Mouse (Mus musculus): ENCODE measurements around the gene 1700016D06Rik. TPM values are rescaled to one million over a fixed set of nuclear protein-coding genes. Genes with fewer than 3 reads are reported as not detected.

1700016D06Rik gene
- total and polyA plus RNA-seq, 3 experiments: not detected

- Histone ChIP-seq H3K36me3 (replicated peaks in 1 of 2; ENCODE audit: control insufficient read depth in 1 of 2, insufficient read depth in 1 of 2, low read length in 1 of 2) (no peaks in the 10 kb centered on the region), H3K27me3 (replicated peaks) (peaks cover 52% of the 10 kb centered on the region), H3K79me2 (replicated peaks; ENCODE audit: control insufficient read depth, extremely low read depth, insufficient read depth, poor library complexity, severe bottlenecking) (no peaks in the 10 kb centered on the region), H3K27ac (ENCODE audit: insufficient read depth, low read depth) (no peak overlapping the region), H3K4me2 (ENCODE audit: insufficient read depth, low read depth, poor library complexity, severe bottlenecking) (no peak overlapping the region), H3K4me1 (ENCODE audit: control insufficient read depth in 1 of 2, insufficient read depth in 2 of 2) (no peaks in the 10 kb centered on the region), H3K9ac (ENCODE audit: insufficient read depth, low read depth) (no peak overlapping the region), H3K9me3 (replicated peaks; ENCODE audit: low read length) (no peaks in the 10 kb centered on the region), H3K4me3 (replicated peaks in 1 of 3; ENCODE audit: low read depth in 2 of 3, low read length in 2 of 3, poor library complexity in 1 of 3) (no peak overlapping the region)
- no peak for TF ChIP-seq SMC3 (IDR thresholded peaks at IDR 0.05; ENCODE audit: low read depth, low read length)
- no peak for TF ChIP-seq MEF2A (IDR thresholded peaks at IDR 0.05; ENCODE audit: borderline replicate concordance, low read depth, low read length)
- TF ChIP-seq ZC3H11A (IDR thresholded peaks at IDR 0.05; ENCODE audit: low read depth, low read length): no peak
- TF ChIP-seq BHLHE40 (IDR thresholded peaks at IDR 0.05; ENCODE audit: low read depth, low read length): no peak
- TF ChIP-seq UBTF (IDR thresholded peaks at IDR 0.05; ENCODE audit: low read depth, low read length): no peak
- TF ChIP-seq JUND (conservative IDR thresholded peaks at IDR 0.05; ENCODE audit: low read depth, low read length): no peak
- TF ChIP-seq ELF1 (IDR thresholded peaks at IDR 0.05; ENCODE audit: low read depth, low read length): no peak
- no peak for TF ChIP-seq USF1 (IDR thresholded peaks at IDR 0.05; ENCODE audit: low read depth, low read length)
- no peak for TF ChIP-seq CHD1 (IDR thresholded peaks at IDR 0.05; ENCODE audit: low read depth, low read length)
- TF ChIP-seq TCF12 (IDR thresholded peaks at IDR 0.05; ENCODE audit: low read depth, low read length): no peak
- TF ChIP-seq RCOR1 (conservative IDR thresholded peaks at IDR 0.05; ENCODE audit: low read depth, low read length): no peak
- dilution Hi-C loops (cut with MboI; ENCODE audit: extremely low pct_ligation_motif_present, extremely low pct_unique_long_range_greater_than_20kb, low sequenced_read_pairs): no loop called here
- in situ Hi-C loops (cut with MboI; ENCODE audit: low pct_ligation_motif_present, low pct_unique_long_range_greater_than_20kb, low sequenced_read_pairs): loop anchor here (10.0 kb wide), 1 partner anchor 269 kb away; no protein-coding TSS in a partner anchor
- DNase-seq (ENCODE audit: extremely low read depth): no peak
Observed at GRCm38 (mm10) chr8:11693972-11694371, 6.9 kb downstream of the 1700016D06Rik start.

GRCm38 (mm10) chr8:11692455-11692854 is 8.4 kb downstream of the 1700016D06Rik start:
- H3K9ac ChIP-seq (ENCODE audit: insufficient read depth, low read depth): no peak overlapping the region
- peaks cover 6% of the 10 kb centered on the region for H3K9me3 ChIP-seq (replicated peaks; ENCODE audit: low read length)
- peaks cover 55% of the 10 kb centered on the region for H3K27me3 ChIP-seq (replicated peaks)
- in situ Hi-C loops (cut with MboI; ENCODE audit: low pct_ligation_motif_present, low pct_unique_long_range_greater_than_20kb, low sequenced_read_pairs) (loop anchor here (10.0 kb wide), 1 partner anchor 268 kb away; no protein-coding TSS in a partner anchor), dilution Hi-C loops (cut with MboI; ENCODE audit: extremely low pct_ligation_motif_present, extremely low pct_unique_long_range_greater_than_20kb, low sequenced_read_pairs) (no loop called here)
- no peak for DNase-seq (ENCODE audit: extremely low read depth)
- TF ChIP-seq NRF1 (IDR thresholded peaks at IDR 0.05; ENCODE audit: low read depth, low read length): no peak
- no peak for TF ChIP-seq TCF12 (IDR thresholded peaks at IDR 0.05; ENCODE audit: low read depth, low read length)
- TF ChIP-seq HCFC1 (IDR thresholded peaks at IDR 0.05; ENCODE audit: low read depth, low read length): no peak
- no peaks in the 10 kb centered on the region for H3K36me3 ChIP-seq (replicated peaks in 1 of 2; ENCODE audit: control insufficient read depth in 1 of 2, insufficient read depth in 1 of 2, low read length in 1 of 2)
- no peak overlapping the region for H3K4me3 ChIP-seq (replicated peaks in 1 of 3; ENCODE audit: low read depth in 2 of 3, low read length in 2 of 3, poor library complexity in 1 of 3)
- no peaks in the 10 kb centered on the region for H3K4me1 ChIP-seq (ENCODE audit: control insufficient read depth in 1 of 2, insufficient read depth in 2 of 2)
- no peaks in the 10 kb centered on the region for H3K79me2 ChIP-seq (replicated peaks; ENCODE audit: control insufficient read depth, extremely low read depth, insufficient read depth, poor library complexity, severe bottlenecking)
- no peak overlapping the region for H3K27ac ChIP-seq (ENCODE audit: insufficient read depth, low read depth)
- H3K4me2 ChIP-seq (ENCODE audit: insufficient read depth, low read depth, poor library complexity, severe bottlenecking): no peak overlapping the region

- no peak for TF ChIP-seq USF1 (IDR thresholded peaks at IDR 0.05; ENCODE audit: low read depth, low read length)
- TF ChIP-seq GABPA (IDR thresholded peaks at IDR 0.05; ENCODE audit: insufficient replicate concordance, low read depth, low read length): no peak
- no peak for TF ChIP-seq CHD2 (IDR thresholded peaks at IDR 0.05; ENCODE audit: low read length)
- no peak for TF ChIP-seq NRF1 (IDR thresholded peaks at IDR 0.05; ENCODE audit: low read depth, low read length)
- no peak for TF ChIP-seq SMC3 (IDR thresholded peaks at IDR 0.05; ENCODE audit: low read depth, low read length)
- Histone ChIP-seq H3K4me2 (ENCODE audit: insufficient read depth, low read depth, poor library complexity, severe bottlenecking) (no peak overlapping the region), H3K4me3 (replicated peaks in 1 of 3; ENCODE audit: low read depth in 2 of 3, low read length in 2 of 3, poor library complexity in 1 of 3) (no peak overlapping the region), H3K36me3 (replicated peaks in 1 of 2; ENCODE audit: control insufficient read depth in 1 of 2, insufficient read depth in 1 of 2, low read length in 1 of 2) (no peaks in the 10 kb centered on the region), H3K27me3 (replicated peaks) (peaks cover 60% of the 10 kb centered on the region), H3K27ac (ENCODE audit: insufficient read depth, low read depth) (no peak overlapping the region), H3K9ac (ENCODE audit: insufficient read depth, low read depth) (no peak overlapping the region), H3K4me1 (ENCODE audit: control insufficient read depth in 1 of 2, insufficient read depth in 2 of 2) (no peaks in the 10 kb centered on the region), H3K79me2 (replicated peaks; ENCODE audit: control insufficient read depth, extremely low read depth, insufficient read depth, poor library complexity, severe bottlenecking) (no peaks in the 10 kb centered on the region), H3K9me3 (replicated peaks; ENCODE audit: low read length) (peaks cover 12% of the 10 kb centered on the region)
- in situ Hi-C loops (cut with MboI; ENCODE audit: low pct_ligation_motif_present, low pct_unique_long_range_greater_than_20kb, low sequenced_read_pairs): loop anchor here (10.0 kb wide), 1 partner anchor 267 kb away; no protein-coding TSS in a partner anchor
- no peak for DNase-seq (ENCODE audit: extremely low read depth)
- dilution Hi-C loops (cut with MboI; ENCODE audit: extremely low pct_ligation_motif_present, extremely low pct_unique_long_range_greater_than_20kb, low sequenced_read_pairs): no loop called here
Observed at GRCm38 (mm10) chr8:11691761-11692160, 9.1 kb downstream of the 1700016D06Rik start.
